Mouse (Mus musculus) thymus, adult 2 months (tissue): Measurements from ENCODE around the gene Lrrk1.

ENCODE experiments used
- CTCF ChIP-seq: fragments of 200-500 bp; IDR thresholded peaks from 2 replicates; pipeline ENCODE4 v1.5.1; 2012; ENCODE audit warnings: mild to moderate bottlenecking, control low read depth, low read length, moderate library complexity, borderline replicate concordance; ENCODE audit not compliant: control insufficient read depth, poor library complexity, insufficient read depth; ENCODE audit errors: extremely low read depth
- POLR2A ChIP-seq: fragments of 200-500 bp; IDR thresholded peaks from 2 replicates; pipeline ENCODE4 v1.6.1; 2012; ENCODE audit warnings: mild to moderate bottlenecking, low read length, control low read depth, moderate library complexity; ENCODE audit not compliant: control insufficient read depth, poor library complexity, insufficient read depth; ENCODE audit errors: extremely low read depth

DNA sequence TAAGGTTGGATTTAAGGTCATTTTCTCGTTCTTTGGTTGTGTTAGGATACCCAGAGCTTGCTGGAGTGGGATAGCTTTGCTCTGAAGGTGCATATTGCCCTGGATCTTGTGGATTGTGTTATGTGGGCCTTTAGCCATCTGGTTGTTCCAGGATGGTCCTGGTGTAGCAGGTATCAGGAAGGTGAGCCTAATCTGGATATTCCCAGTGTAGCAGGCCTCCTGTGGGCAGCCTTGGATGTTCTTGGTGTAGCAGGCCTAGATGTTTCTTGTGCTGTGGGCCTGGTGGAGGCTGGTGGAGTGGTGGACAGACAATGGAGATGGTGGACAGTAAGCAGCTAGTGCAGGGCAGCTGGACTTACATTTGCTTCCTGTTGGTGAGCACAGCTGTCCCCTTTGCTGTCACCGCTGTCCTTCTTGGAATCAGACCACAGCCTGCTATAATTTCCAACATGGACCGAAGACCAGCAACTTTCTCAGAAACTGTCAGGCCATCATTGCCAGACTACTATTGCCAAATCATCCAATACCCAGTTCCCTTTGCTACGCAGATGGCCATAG is 146.2 kb downstream of the Lrrk1 start:
- TF ChIP-seq CTCF (no peak), POLR2A (no peak)
